Mouse (Mus musculus) ES-Bruce4 (cell line): ENCODE data around the gene Tmeff1.

Source experiments
- CTCF ChIP-seq: IDR thresholded peaks from one replicate; pipeline ENCODE4 v1.8.1; 2011; ENCODE audit warnings: low read depth, low read length
- EP300 ChIP-seq: IDR thresholded peaks from 2 replicates; pipeline ENCODE4 v1.6.1; 2011; ENCODE audit warnings: low read depth, low read length; ENCODE audit not compliant: insufficient read depth
- POLR2A ChIP-seq: IDR thresholded peaks from one replicate; pipeline ENCODE4 v1.8.1; 2011; ENCODE audit warnings: low read length; ENCODE audit not compliant: insufficient read depth

- TF ChIP-seq CTCF (no peak), EP300 (no peak), POLR2A (no peak)
These were observed 3.0 kb upstream of the Tmeff1 start for GRCm38 (mm10) chr4:48581993-48582392.
